Mouse (Mus musculus) testis, adult 2 months (tissue): ENCODE data around the gene Rpl6.

ENCODE experiments used
- CTCF ChIP-seq: fragments of 200-500 bp; IDR thresholded peaks from 2 replicates; pipeline ENCODE4 v1.5.1; 2012; ENCODE audit warnings: low read depth, mild to moderate bottlenecking, inconsistent platforms, low read length, moderate library complexity; ENCODE audit not compliant: control insufficient read depth, insufficient read depth, insufficient replicate concordance
- POLR2A ChIP-seq: fragments of 200-500 bp; IDR thresholded peaks from 2 replicates; pipeline ENCODE4 v1.6.1; 2012; ENCODE audit warnings: low read depth, mild to moderate bottlenecking, inconsistent platforms, low read length, moderate library complexity; ENCODE audit not compliant: control insufficient read depth

- TF ChIP-seq CTCF = no peak
- TF ChIP-seq POLR2A = no peak
These were observed 6.3 kb downstream of the Rpl6 start for GRCm38 (mm10) chr5:121210601-121210924.
